ENCODE assay signal across 19 mouse cellular contexts in the genomic region with DNA sequence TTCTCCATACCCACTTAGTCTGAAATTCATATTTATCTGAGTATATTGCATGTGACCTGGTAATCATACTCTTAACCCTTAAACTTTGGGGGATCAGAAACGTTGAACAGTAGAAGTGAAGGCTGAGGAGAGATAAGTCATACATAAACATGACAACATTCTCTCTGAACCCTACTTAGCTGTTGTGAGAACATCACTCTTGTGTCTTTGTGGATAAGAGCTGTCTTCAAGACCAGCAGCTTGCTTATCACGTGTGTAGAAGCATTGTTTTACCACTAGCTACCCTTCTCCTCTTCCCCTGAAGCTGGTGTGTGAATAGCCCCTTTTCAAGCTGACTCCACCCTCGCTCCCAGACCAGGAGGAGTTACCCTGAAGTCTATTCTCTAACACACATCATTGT.
DNase-seq lines count a peak whose midpoint lies in the region; ATAC-seq and TF ChIP-seq lines count a peak whose summit lies in the region.
"Had no signal": no experiment of that assay in that cellular context is flagged by ENCODE, and none has a peak within 500 bp of the region (broad histone marks: within the 10 kb centered on the region; RNA-seq: fewer than 3 reads in every experiment).

No protein-coding gene starts in this region.

- peak; percentile 76 for TF ChIP-seq EP300 in liver, embryonic 14.5 days (IDR thresholded peaks at IDR 0.05; ENCODE audit: low read depth)

- no peaks in the 10 kb centered on the region for H3K9me3 ChIP-seq in liver, embryonic 14.5 days (ENCODE audit: control insufficient read depth, low read length)
- H3K9me3 ChIP-seq in hindbrain, postnatal 0 days (ENCODE audit: low read length), result no peaks in the 10 kb centered on the region
- H3K9me3 ChIP-seq: embryonic facial prominence, embryonic 15.5 days; forebrain, embryonic 10.5 days; heart, embryonic 12.5 days; hindbrain, embryonic 10.5 days had no signal

- H3K4me1 ChIP-seq in liver, embryonic 14.5 days (replicated peaks; ENCODE audit: control insufficient read depth in 2 of 2, insufficient read depth in 2 of 2, low read length in 1 of 2), result peaks cover 44 to 48% of the 10 kb centered on the region in 2 experiments
- no peaks in the 10 kb centered on the region for H3K4me1 ChIP-seq in hindbrain, postnatal 0 days (ENCODE audit: insufficient read depth, low read length)
- H3K4me1 ChIP-seq: embryonic facial prominence, embryonic 15.5 days had no signal

- peak; percentile 45 for DNase-seq in liver
- peak in 1 of 3 experiments; percentile 35 for DNase-seq in liver, embryonic 14.5 days (ENCODE audit: low read depth in 3 of 3, low spot score in 3 of 3)
- no peak for DNase-seq in kidney, adult 18-20 months
- no peak for DNase-seq in T-cell, adult 2 months (ENCODE audit: low spot score)
- no peak for DNase-seq in hindbrain, postnatal 0 days (ENCODE audit: low spot score)
- DNase-seq: adrenal gland, postnatal 10 days; cerebellum, adult 11-12 months; cerebellum, adult 9-10 months; cerebellum, postnatal 25 days; gastrocnemius, adult 2 months; gastrocnemius, postnatal 25 days had no signal

- peak overlapping the region; percentile 73 for H3K27ac ChIP-seq in liver, embryonic 14.5 days
- H3K27ac ChIP-seq in hindbrain, postnatal 0 days, result no peak overlapping the region
- H3K27ac ChIP-seq: embryonic facial prominence, embryonic 15.5 days; forebrain, embryonic 10.5 days; gastrocnemius, adult 2 months; hindbrain, embryonic 10.5 days; hindbrain, embryonic 14.5 days had no signal

- ATAC-seq in liver, embryonic 14.5 days (ENCODE audit: insufficient read depth), result peak; percentile 24; the same call in 1 of the 2 replicates
- peak; percentile 77 for ATAC-seq in megakaryocyte progenitor cell, adult 5-6 weeks (replicated peaks; ENCODE audit: poor library complexity)
- ATAC-seq in hindbrain, postnatal 0 days, result no peak
- ATAC-seq: forebrain, embryonic 14.5 days had no signal

- no peak overlapping the region for H3K4me3 ChIP-seq in liver, embryonic 14.5 days (ENCODE audit: insufficient read depth in 1 of 2, low read depth in 2 of 2, low read length in 2 of 2)
- H3K4me3 ChIP-seq in hindbrain, postnatal 0 days (ENCODE audit: low read length), result no peak overlapping the region
- H3K4me3 ChIP-seq: embryonic facial prominence, embryonic 15.5 days; erythroblast, embryonic 14.5 days; forebrain, embryonic 10.5 days; gastrocnemius, adult 2 months; heart, embryonic 12.5 days; hindbrain, embryonic 10.5 days had no signal

- H3K36me3 ChIP-seq in liver, embryonic 14.5 days (replicated peaks; ENCODE audit: control insufficient read depth, insufficient read depth, low read depth), result no peaks in the 10 kb centered on the region
- H3K36me3 ChIP-seq in hindbrain, postnatal 0 days (ENCODE audit: insufficient read depth, low read length), result no peaks in the 10 kb centered on the region
- H3K36me3 ChIP-seq: embryonic facial prominence, embryonic 15.5 days; forebrain, embryonic 10.5 days; heart, embryonic 12.5 days; hindbrain, embryonic 10.5 days had no signal

- H3K4me2 ChIP-seq in liver, embryonic 14.5 days (ENCODE audit: low read depth), result no peak overlapping the region
- H3K4me2 ChIP-seq in hindbrain, postnatal 0 days (ENCODE audit: low read depth, low read length), result no peak overlapping the region
- H3K4me2 ChIP-seq: embryonic facial prominence, embryonic 15.5 days; heart, embryonic 12.5 days; hindbrain, embryonic 14.5 days had no signal

- no peak for TF ChIP-seq CTCF in liver, embryonic 14.5 days (IDR thresholded peaks at IDR 0.05; ENCODE audit: low read depth)
- no peak for TF ChIP-seq CTCF in hindbrain, postnatal 0 days (IDR thresholded peaks at IDR 0.05; ENCODE audit: low read depth)

- H3K9ac ChIP-seq in liver, embryonic 14.5 days (replicated peaks), result no peak overlapping the region
- H3K9ac ChIP-seq in hindbrain, postnatal 0 days (replicated peaks; ENCODE audit: low read length), result no peak overlapping the region
- H3K9ac ChIP-seq: embryonic facial prominence, embryonic 15.5 days; heart, embryonic 12.5 days; hindbrain, embryonic 14.5 days had no signal

- H3K27me3 ChIP-seq in liver, embryonic 14.5 days (ENCODE audit: control insufficient read depth, insufficient read depth, low read length), result no peaks in the 10 kb centered on the region
- no peaks in the 10 kb centered on the region for H3K27me3 ChIP-seq in hindbrain, postnatal 0 days (ENCODE audit: insufficient read depth, low read length)
- H3K27me3 ChIP-seq: embryonic facial prominence, embryonic 15.5 days; heart, embryonic 12.5 days had no signal

- WGBS in liver, embryonic 14.5 days (ENCODE audit: insufficient replicate concordance), result 11% methylated on average over 3 of the region's 3 CpGs
- 58% methylated on average over 3 of the region's 3 CpGs for WGBS in hindbrain, postnatal 0 days
